Mouse (Mus musculus) intestine, embryonic 16.5 days (tissue): ENCODE data around the gene Tmf1. TPM values are rescaled to one million over a fixed set of nuclear protein-coding genes. Genes with fewer than 3 reads are reported as not detected.

ENCODE experiments used
- ATAC-seq: fragments of 200-750 bp; cut with Nextera tagmentation; 2 replicates; pipeline ENCODE4 v1.8.0; 2017; ENCODE audit warnings: moderate TSS enrichment, moderate library complexity
- H3K27ac ChIP-seq: fragments of 300-500 bp; sonication (generic); 2 replicates; pipeline ENCODE4 v1.5.1; 2014; ENCODE audit warnings: mild to moderate bottlenecking, low read length
- H3K27me3 ChIP-seq: fragments of 300-500 bp; sonication (generic); replicated peaks from 2 replicates; pipeline ENCODE4 v1.6.1; 2014; ENCODE audit warnings: low read length, control low read depth, mixed read lengths; ENCODE audit not compliant: control insufficient read depth, insufficient read depth
- H3K36me3 ChIP-seq: fragments of 300-500 bp; sonication (generic); 2 replicates; pipeline ENCODE4 v1.6.1; 2014; ENCODE audit warnings: low read length, control low read depth; ENCODE audit not compliant: control insufficient read depth, insufficient read depth
- H3K4me1 ChIP-seq: fragments of 300-500 bp; sonication (generic); 2 replicates; pipeline ENCODE4 v1.6.1; 2014; ENCODE audit warnings: low read length, control low read depth, mixed read lengths; ENCODE audit not compliant: control insufficient read depth, insufficient read depth
- H3K4me2 ChIP-seq: fragments of 300-500 bp; sonication (generic); 2 replicates; pipeline ENCODE4 v1.6.1; 2014; ENCODE audit warnings: low read depth, low read length, control low read depth
- H3K4me3 ChIP-seq: fragments of 300-500 bp; sonication (generic); 2 replicates; pipeline ENCODE4 v1.5.1; 2014; ENCODE audit warnings: mild to moderate bottlenecking, low read length
- H3K9ac ChIP-seq: fragments of 300-500 bp; sonication (generic); 2 replicates; pipeline ENCODE4 v1.6.1; 2014; ENCODE audit warnings: low read depth, low read length
- H3K9me3 ChIP-seq: fragments of 300-500 bp; sonication (generic); 2 replicates; pipeline ENCODE4 v1.6.1; 2016; ENCODE audit warnings: low read length, control low read depth; ENCODE audit not compliant: control insufficient read depth
- WGBS: fragments of 180-500 bp; shearing (Covaris S2); extraction: QIAGEN DNeasy Blood & Tissue Kit; methylation state at CpG from one replicate; pipeline ENCODE4 v1.1.7; 2014; 5-methylcytosine and 5-hydroxymethylcytosine counted together
- polyA plus RNA-seq: library from polyadenylated mRNA; unstranded; fragments of >200 nt; fragmentation: Nextera tagmentation; extraction: Ambion mirVana; gene quantifications from 2 replicates; pipeline ENCODE4 v1.2.1, GENCODE M21; 2015

Gene Tmf1
- polyA plus RNA-seq: 23.3 and 26.0 TPM in 2 replicates

- under 1% methylated on average over 78 of the region's 80 CpGs for WGBS
- Histone ChIP-seq H3K4me3 (peak within 1 kb of the TSS; percentile 98), H3K36me3 (0 out of 2 replicates have a peak, but pooled peaks cover 2% of the 10 kb centered on the region), H3K27ac (peak within 1 kb of the TSS; percentile 93), H3K9ac (peak within 1 kb of the TSS; percentile 97), H3K27me3 (no peaks in the 10 kb centered on the region), H3K4me1 (peaks cover 16% of the 10 kb centered on the region), H3K9me3 (no peaks in the 10 kb centered on the region), H3K4me2 (peak within 1 kb of the TSS; percentile 80)
- ATAC-seq: peak; percentile 99
These were observed at the start of gene Tmf1 for GRCm38 (mm10) chr6:97178491-97179366. Tmf1 (minus strand) TSS chr6:97179122.

DNA sequence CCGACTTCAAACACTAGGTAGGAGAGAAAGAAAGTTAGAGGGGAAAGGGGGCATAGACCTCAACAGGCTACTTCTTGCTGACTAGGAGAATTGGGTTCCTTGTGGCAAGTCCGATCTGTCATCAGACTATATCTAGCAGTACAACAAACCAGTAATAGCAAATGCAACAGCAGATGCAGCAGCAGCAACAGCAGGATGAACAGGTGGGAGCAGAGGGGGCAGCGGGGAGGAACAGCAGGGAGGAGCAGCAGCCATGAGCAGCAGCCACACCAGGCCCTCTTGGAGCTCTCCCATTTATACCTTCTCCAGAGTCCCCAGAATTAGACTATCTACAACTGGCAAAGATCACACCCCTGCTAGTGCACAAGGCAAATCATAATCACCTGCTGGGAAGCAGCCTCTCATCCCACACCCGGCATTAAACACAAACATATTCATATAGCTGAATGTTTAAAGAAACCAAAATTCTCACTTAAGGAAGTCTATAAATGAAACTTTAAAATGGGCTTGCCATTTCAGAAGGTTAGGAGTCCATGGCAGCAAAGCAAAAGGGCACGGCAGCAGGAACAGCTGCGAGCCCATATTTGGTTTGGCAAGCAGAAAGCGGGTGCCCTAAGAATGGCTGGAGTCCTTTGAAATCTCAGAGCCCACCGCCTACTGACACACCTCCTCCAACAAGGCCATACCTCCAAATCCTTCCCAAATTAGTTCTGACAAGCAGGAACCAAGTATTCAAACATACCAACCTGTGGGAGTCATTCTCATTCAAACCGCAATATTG lies 48.3 kb upstream of the Tmf1 start:
- H3K4me2 ChIP-seq: no peak overlapping the region
- no peak overlapping the region for H3K27ac ChIP-seq
- WGBS: 95% methylated on average over 9 of the region's 9 CpGs
- H3K4me1 ChIP-seq: peaks cover 2% of the 10 kb centered on the region; the same call in 1 of the 2 replicates
- H3K9ac ChIP-seq: no peak overlapping the region
- ATAC-seq: no peak
- H3K36me3 ChIP-seq: 0 out of 2 replicates have a peak, but pooled peaks cover 2% of the 10 kb centered on the region
- H3K27me3 ChIP-seq: no peaks in the 10 kb centered on the region
- no peaks in the 10 kb centered on the region for H3K9me3 ChIP-seq
- H3K4me3 ChIP-seq: no peak overlapping the region

DNA sequence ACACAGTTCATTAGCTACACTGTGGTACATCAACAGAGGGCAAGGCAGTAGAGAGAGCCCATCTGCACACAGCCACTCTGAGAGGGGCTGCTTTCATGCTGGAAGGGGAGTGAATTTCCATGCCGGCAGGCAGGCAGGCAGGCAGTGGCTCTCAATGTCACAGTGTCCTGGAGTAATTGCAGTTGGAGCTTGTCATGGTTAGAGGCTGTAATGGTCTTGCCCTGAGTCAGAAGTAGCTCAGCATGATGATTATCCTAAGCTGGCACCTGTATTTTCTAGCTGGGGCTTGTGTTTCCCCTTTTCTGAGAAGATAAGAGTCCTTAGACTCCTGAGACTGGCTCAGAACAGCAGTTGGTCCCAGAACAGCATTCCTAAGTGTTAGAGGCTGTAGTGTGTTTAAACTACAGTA lies 47.2 kb upstream of the Tmf1 start:
- no peak for ATAC-seq
- WGBS: 67% methylated on average over 1 of the region's 1 CpGs
- H3K4me2 ChIP-seq: no peak overlapping the region
- no peak overlapping the region for H3K9ac ChIP-seq
- H3K27me3 ChIP-seq: no peaks in the 10 kb centered on the region
- H3K27ac ChIP-seq: no peak overlapping the region
- H3K9me3 ChIP-seq: no peaks in the 10 kb centered on the region
- H3K4me3 ChIP-seq: no peak overlapping the region
- H3K36me3 ChIP-seq: 0 out of 2 replicates have a peak, but pooled peaks cover 2% of the 10 kb centered on the region
- H3K4me1 ChIP-seq: peaks cover 8% of the 10 kb centered on the region

DNA sequence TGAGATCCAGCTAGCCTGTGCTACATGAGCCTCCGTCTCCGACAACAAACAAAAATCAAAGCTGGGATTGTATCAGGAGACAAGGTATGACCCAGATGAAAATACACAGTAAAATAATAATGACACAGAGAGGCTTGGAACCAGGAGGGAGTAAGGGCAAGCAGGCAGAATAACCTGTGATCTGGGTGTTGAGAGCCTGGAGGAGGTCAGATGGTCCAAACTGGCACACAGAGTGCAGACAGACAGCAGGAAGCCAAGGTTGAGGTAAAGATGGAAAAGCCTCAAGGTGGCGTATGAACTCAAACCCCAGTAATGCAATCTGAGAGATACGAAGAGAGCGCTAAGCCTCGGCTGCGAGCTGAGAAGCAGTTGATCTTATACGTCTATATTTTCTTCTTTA lies 45.6 kb upstream of the Tmf1 start:
- Histone ChIP-seq H3K4me2 (no peak overlapping the region), H3K27me3 (no peaks in the 10 kb centered on the region), H3K27ac (no peak overlapping the region), H3K4me3 (no peak overlapping the region), H3K9me3 (no peaks in the 10 kb centered on the region), H3K9ac (no peak overlapping the region), H3K36me3 (0 out of 2 replicates have a peak, but pooled peaks cover 2% of the 10 kb centered on the region), H3K4me1 (peaks cover 8% of the 10 kb centered on the region)
- ATAC-seq: no peak
- 93% methylated on average over 8 of the region's 8 CpGs for WGBS

DNA sequence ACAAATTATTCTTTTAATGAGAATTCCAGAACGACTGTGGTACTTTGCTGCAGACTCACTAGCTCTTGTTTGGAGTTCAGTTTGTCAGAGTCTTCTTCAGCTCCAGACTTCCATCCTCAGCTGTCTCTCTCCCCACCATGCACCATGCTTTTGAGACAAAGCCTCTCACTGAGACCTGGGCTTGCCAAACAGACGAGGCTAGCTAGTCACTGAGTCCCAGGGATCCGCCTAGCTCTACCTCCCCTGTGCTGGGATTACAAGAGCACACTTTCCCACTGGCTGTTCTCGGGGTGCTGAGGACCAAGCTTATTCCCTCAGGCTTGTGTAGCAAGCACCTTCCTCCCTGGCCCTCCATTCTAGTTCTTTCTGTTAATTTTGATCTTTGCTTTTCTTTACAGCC lies 44.6 kb upstream of the Tmf1 start:
- H3K9me3 ChIP-seq: no peaks in the 10 kb centered on the region
- ATAC-seq: no peak
- H3K4me2 ChIP-seq: no peak overlapping the region
- 80% methylated on average over 4 of the region's 4 CpGs for WGBS
- H3K27ac ChIP-seq: no peak overlapping the region
- no peak overlapping the region for H3K4me3 ChIP-seq
- no peaks in the 10 kb centered on the region for H3K36me3 ChIP-seq
- H3K27me3 ChIP-seq: no peaks in the 10 kb centered on the region
- peaks cover 8% of the 10 kb centered on the region for H3K4me1 ChIP-seq
- H3K9ac ChIP-seq: no peak overlapping the region

DNA sequence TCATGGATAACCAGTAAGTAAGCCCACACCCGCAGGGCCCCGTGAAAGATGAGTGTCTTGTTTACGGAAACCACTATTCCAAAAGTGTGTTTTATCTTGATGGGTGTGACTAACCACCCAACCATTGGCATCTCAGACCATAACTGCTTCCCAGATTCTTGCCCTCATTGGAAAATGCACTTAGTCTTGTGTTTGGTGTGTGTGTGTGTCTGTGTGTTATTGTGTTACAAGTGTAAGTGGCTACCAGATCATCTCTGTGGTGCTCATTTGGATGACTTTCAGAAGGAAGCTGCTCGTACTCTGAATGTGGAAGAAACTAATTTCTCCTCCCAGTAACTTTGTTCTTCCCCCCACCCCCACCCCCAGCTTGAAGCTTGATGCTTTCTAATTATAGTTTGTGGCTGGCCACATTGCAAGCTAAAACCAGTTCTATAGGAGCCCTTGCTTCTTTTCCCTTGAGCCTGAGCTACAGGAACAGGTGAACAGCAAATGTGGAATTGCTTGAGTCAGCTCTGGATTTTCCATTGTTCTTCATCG lies 44.1 kb upstream of the Tmf1 start:
- Histone ChIP-seq H3K27ac (no peak overlapping the region), H3K27me3 (no peaks in the 10 kb centered on the region), H3K9me3 (no peaks in the 10 kb centered on the region), H3K9ac (no peak overlapping the region), H3K4me3 (no peak overlapping the region), H3K4me2 (no peak overlapping the region), H3K36me3 (no peaks in the 10 kb centered on the region), H3K4me1 (peaks cover 8% of the 10 kb centered on the region)
- no peak for ATAC-seq
- 54% methylated on average over 5 of the region's 5 CpGs for WGBS

DNA sequence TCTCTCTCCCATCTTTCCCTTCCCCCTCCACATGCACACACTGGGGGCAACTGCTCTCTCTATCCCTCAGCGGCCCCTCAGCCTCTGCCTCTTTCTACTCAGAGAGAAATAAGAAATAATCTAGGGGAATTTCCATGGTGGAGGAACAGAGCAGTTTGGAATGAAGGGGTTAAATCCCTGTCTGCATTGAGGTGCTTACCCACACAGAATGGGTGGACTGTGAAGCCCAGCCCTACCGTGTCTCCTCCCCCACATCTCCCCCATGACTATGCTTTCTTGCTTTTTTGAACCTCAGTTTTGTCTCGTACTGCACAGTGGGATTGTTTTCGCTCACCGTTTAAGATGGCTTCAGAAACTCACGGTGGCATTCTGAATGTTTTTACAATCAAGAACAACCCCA lies 43.4 kb upstream of the Tmf1 start:
- H3K27me3 ChIP-seq: no peaks in the 10 kb centered on the region
- H3K27ac ChIP-seq: no peak overlapping the region
- peaks cover 8% of the 10 kb centered on the region for H3K4me1 ChIP-seq
- WGBS: 58% methylated on average over 6 of the region's 6 CpGs
- no peak for ATAC-seq
- no peak overlapping the region for H3K4me3 ChIP-seq
- no peak overlapping the region for H3K4me2 ChIP-seq
- no peaks in the 10 kb centered on the region for H3K9me3 ChIP-seq
- no peaks in the 10 kb centered on the region for H3K36me3 ChIP-seq
- no peak overlapping the region for H3K9ac ChIP-seq

- Histone ChIP-seq H3K4me2 (no peak overlapping the region), H3K9ac (no peak overlapping the region)
- 64% methylated on average over 15 of the region's 15 CpGs for whole genome bisulfite sequencing
These were observed 42.5 kb upstream of the Tmf1 start for GRCm38 (mm10) chr6:97221205-97222025.

More at GRCm38 (mm10) chr6:97221205-97222025, 42.5 kb upstream of the Tmf1 start:
- Histone ChIP-seq H3K9me3 (no peaks in the 10 kb centered on the region), H3K36me3 (no peaks in the 10 kb centered on the region), H3K4me1 (peaks cover 8% of the 10 kb centered on the region), H3K4me3 (no peak overlapping the region), H3K27ac (no peak overlapping the region), H3K27me3 (no peaks in the 10 kb centered on the region)
- no peak for ATAC-seq
